Mouse (Mus musculus) embryonic facial prominence, embryonic 10.5 days (tissue): ENCODE results near the gene Smyd2. TPM values are rescaled to one million over a fixed set of nuclear protein-coding genes. Genes with fewer than 3 reads are reported as not detected.

Source experiments
- DNase-seq: peaks from one replicate; pipeline ENCODE4 v3.0.0-alpha.2; 2017; ENCODE audit warnings: low spot score
- H3K27ac ChIP-seq: fragments of 300-500 bp; sonication (generic); replicated peaks from 2 replicates; pipeline ENCODE4 v1.5.1; 2016; ENCODE audit warnings: mild to moderate bottlenecking
- H3K27me3 ChIP-seq: fragments of 300-500 bp; sonication (generic); replicated peaks from 2 replicates; pipeline ENCODE4 v1.6.1; 2016; ENCODE audit warnings: low read depth, mild to moderate bottlenecking; ENCODE audit not compliant: poor library complexity, severe bottlenecking
- H3K36me3 ChIP-seq: fragments of 300-500 bp; sonication (generic); replicated peaks from 2 replicates; pipeline ENCODE4 v1.6.1; 2016; ENCODE audit warnings: mild to moderate bottlenecking, moderate library complexity
- H3K4me1 ChIP-seq: fragments of 300-500 bp; sonication (generic); 2 replicates; pipeline ENCODE4 v1.6.1; 2016
- H3K4me3 ChIP-seq: fragments of 300-500 bp; sonication (generic); 2 replicates; pipeline ENCODE4 v1.5.1; 2016; ENCODE audit warnings: mild to moderate bottlenecking, moderate library complexity
- H3K9me3 ChIP-seq: fragments of 300-500 bp; sonication (generic); 2 replicates; pipeline ENCODE4 v1.6.1; 2016; ENCODE audit warnings: mild to moderate bottlenecking
- WGBS: fragments of 180-500 bp; shearing (Covaris S2); methylation state at CpG from one replicate; pipeline ENCODE4 v1.1.7; 2016; 5-methylcytosine and 5-hydroxymethylcytosine counted together
- polyA plus RNA-seq: library from polyadenylated mRNA; unstranded; fragments of >200 nt; fragmentation: Nextera tagmentation; extraction: Ambion mirVana; gene quantifications from 2 replicates; pipeline ENCODE4 v1.2.1, GENCODE M21; 2016

The Smyd2 gene
- polyA plus RNA-seq, 1 experiment from 2014 or later, result 78.5 TPM

DNA sequence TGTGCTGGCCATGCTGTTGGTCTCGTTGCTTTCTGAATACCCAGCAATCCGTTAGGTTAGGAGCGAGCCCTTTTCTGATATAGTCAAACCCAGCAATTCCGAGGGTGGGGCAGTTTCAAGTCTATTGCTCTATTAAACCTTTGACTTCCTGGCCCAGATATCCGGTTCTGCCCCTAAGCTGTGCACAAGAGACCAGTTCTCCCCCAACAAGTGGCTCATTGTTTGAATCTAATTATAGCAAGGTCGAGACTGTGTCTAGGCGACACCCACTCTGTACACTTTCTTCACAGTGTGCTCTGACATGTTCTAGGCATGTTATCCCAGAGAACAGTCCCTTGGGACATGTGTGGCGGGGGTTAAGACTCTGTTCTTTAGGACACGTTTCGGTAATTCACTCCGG lies 72.6 kb downstream of the Smyd2 start:
- no peak overlapping the region for H3K4me3 ChIP-seq
- H3K27me3 ChIP-seq, result no peaks in the 10 kb centered on the region
- no peak overlapping the region; the same call in 1 of the 2 replicates for H3K27ac ChIP-seq
- WGBS, result 61% methylated on average over 11 of the region's 11 CpGs
- H3K4me1 ChIP-seq, result peaks cover 38% of the 10 kb centered on the region
- H3K9me3 ChIP-seq, result no peaks in the 10 kb centered on the region; the same call in 1 of the 2 replicates
- peaks cover 56% of the 10 kb centered on the region for H3K36me3 ChIP-seq
- no peak for DNase-seq

DNA sequence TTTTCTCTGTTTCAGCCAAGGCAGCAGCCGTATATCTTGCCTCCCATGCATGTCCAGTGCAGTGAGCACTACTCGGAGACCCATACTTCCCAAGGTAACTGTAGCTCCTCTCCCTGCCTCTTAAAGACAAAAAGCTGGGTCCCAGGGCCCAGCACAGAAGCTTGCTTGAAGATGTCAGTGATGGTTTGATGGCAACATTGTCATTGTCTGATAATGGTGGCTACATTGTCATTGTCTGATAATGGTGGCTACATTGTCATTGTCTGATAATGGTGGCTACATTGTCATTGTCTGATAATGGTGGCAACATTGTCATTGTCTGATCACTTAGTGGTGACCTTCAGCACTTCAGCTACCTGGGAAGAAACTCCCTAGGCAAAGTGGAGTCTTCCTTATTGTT lies 75.8 kb downstream of the Smyd2 start:
- peaks cover 22% of the 10 kb centered on the region for H3K4me1 ChIP-seq
- 86% methylated on average over 2 of the region's 2 CpGs for WGBS
- H3K4me3 ChIP-seq, result no peak overlapping the region
- no peaks in the 10 kb centered on the region; the same call in 1 of the 2 replicates for H3K9me3 ChIP-seq
- H3K36me3 ChIP-seq, result peaks cover 71% of the 10 kb centered on the region
- no peaks in the 10 kb centered on the region for H3K27me3 ChIP-seq
- H3K27ac ChIP-seq, result no peak overlapping the region
- DNase-seq, result no peak

DNA sequence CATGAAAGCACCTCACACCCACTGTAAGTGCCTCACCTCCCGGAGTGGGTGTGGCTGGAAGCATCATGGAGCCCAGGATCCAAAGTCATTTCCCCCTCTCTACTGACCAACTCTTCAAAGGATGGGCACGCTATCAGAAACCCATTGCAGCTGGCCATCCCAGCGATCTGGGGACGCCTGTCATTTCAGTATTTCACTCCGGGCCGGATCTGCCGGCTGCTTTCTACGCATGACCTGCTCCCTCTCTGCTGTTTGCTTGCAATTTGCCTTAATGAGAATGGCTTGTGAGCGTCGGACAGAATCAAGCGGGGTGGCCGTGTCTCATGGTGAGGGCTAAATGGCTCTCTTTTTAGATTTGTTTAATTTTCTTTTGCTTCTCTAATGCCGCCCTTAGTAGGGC lies 88.0 kb downstream of the Smyd2 start:
- Histone ChIP-seq H3K27me3 (no peaks in the 10 kb centered on the region), H3K4me3 (no peak overlapping the region), H3K9me3 (no peaks in the 10 kb centered on the region), H3K36me3 (peaks cover 31% of the 10 kb centered on the region), H3K4me1 (peaks cover 30% of the 10 kb centered on the region), H3K27ac (no peak overlapping the region)
- 64% methylated on average over 13 of the region's 13 CpGs for WGBS
- no peak for DNase-seq

DNA sequence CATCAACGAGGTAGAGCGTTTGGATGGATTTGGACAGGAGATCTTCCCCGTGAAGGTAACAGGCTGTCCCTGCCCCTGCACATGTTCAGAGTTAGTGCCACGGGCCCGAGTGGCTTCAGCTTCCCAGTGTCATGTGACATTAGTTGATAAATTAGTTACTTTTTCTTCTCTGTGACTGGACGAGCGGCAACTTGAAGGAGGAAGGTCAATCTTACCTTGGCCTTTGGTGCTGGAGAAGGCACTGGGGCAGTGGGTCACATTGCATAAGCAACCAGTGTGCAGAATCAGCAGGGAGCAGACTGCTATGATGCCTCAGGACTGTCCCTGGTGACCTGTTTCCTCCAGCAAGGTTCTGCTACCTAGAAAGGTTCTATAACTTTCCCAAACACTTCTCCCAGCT lies 88.8 kb downstream of the Smyd2 start:
- H3K27me3 ChIP-seq, result no peaks in the 10 kb centered on the region
- no peak overlapping the region for H3K27ac ChIP-seq
- H3K36me3 ChIP-seq, result peaks cover 32% of the 10 kb centered on the region
- H3K4me1 ChIP-seq, result peaks cover 30% of the 10 kb centered on the region
- no peak for DNase-seq
- H3K9me3 ChIP-seq, result no peaks in the 10 kb centered on the region
- no peak overlapping the region for H3K4me3 ChIP-seq
- WGBS, result 74% methylated on average over 7 of the region's 7 CpGs

DNA sequence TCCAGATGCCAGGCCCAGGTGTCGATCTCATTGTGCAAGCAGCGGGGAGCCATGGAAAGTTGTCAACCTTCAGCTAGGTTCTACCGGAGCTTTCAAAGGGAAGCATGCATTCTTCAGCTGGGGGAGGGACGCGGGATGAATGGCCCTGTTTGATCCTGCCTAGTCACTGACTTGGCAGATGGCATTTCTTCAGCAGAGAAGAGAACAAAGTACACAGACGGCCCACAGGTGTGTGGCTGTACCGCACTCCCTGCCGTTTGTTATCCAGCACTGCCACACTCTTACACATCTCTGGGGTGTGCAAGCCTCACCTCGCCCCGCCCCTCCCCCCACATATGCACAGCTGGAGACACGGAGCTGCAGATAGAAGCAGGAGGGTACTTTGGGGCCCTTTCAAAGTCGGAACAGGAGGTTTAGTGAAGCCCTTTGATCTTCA lies 91.3 kb downstream of the Smyd2 start:
- H3K36me3 ChIP-seq, result peaks cover 38% of the 10 kb centered on the region
- no peaks in the 10 kb centered on the region for H3K9me3 ChIP-seq
- 21% methylated on average over 12 of the region's 12 CpGs for WGBS
- peak overlapping the region; percentile 4; the same call in 1 of the 2 replicates for H3K27ac ChIP-seq
- no peaks in the 10 kb centered on the region for H3K27me3 ChIP-seq
- peaks cover 30% of the 10 kb centered on the region for H3K4me1 ChIP-seq
- no peak overlapping the region for H3K4me3 ChIP-seq
- peak; percentile 45 for DNase-seq

Other genes with a start within 250 kb of the Smyd2 start
- 108 and 110 TPM in 2 replicates for gene Cenpf, start 234.3 kb downstream of the Smyd2 start, polyA plus RNA-seq
- 6.7 TPM in 2 replicates for gene Ptpn14, start 194.1 kb downstream of the Smyd2 start, polyA plus RNA-seq
- gene Prox1, start 248.4 kb upstream of the Smyd2 start, polyA plus RNA-seq, result 3.0 and 3.9 TPM in 2 replicates